Mouse (Mus musculus) midbrain, embryonic 12.5 days (tissue): ENCODE data around the gene Lamb2. TPM values are rescaled to one million over a fixed set of nuclear protein-coding genes. Genes with fewer than 3 reads are reported as not detected.

ENCODE experiments used
- ATAC-seq: fragments of 200-750 bp; cut with Nextera tagmentation; 2 replicates; pipeline ENCODE4 v1.8.0; 2017; ENCODE audit warnings: low read depth, moderate TSS enrichment, moderate library complexity; ENCODE audit not compliant: low FRiP score
- H3K27ac ChIP-seq: fragments of 300-500 bp; sonication (generic); replicated peaks from 2 replicates; pipeline ENCODE4 v1.5.1; 2016; ENCODE audit warnings: mild to moderate bottlenecking
- H3K27me3 ChIP-seq: fragments of 300-500 bp; sonication (generic); 2 replicates; pipeline ENCODE4 v1.6.1; 2016; ENCODE audit warnings: mild to moderate bottlenecking
- H3K36me3 ChIP-seq: fragments of 300-500 bp; sonication (generic); 2 replicates; pipeline ENCODE4 v1.6.1; 2016
- H3K4me1 ChIP-seq: fragments of 300-500 bp; sonication (generic); 2 replicates; pipeline ENCODE4 v1.6.1; 2016
- H3K4me2 ChIP-seq: fragments of 300-500 bp; sonication (generic); replicated peaks from 2 replicates; pipeline ENCODE4 v1.6.1; 2016; ENCODE audit warnings: mild to moderate bottlenecking, moderate library complexity
- H3K4me3 ChIP-seq: fragments of 300-500 bp; sonication (generic); 2 replicates; pipeline ENCODE4 v1.5.1; 2016; ENCODE audit warnings: mild to moderate bottlenecking
- H3K9ac ChIP-seq: fragments of 300-500 bp; sonication (generic); replicated peaks from 2 replicates; pipeline ENCODE4 v1.6.1; 2016; ENCODE audit warnings: mild to moderate bottlenecking, moderate library complexity
- H3K9me3 ChIP-seq: fragments of 300-500 bp; sonication (generic); 2 replicates; pipeline ENCODE4 v1.6.1; 2016; ENCODE audit warnings: mild to moderate bottlenecking
- WGBS: fragments of 180-500 bp; shearing (Covaris S2); methylation state at CpG from one replicate; pipeline ENCODE4 v1.1.7; 2016; 5-methylcytosine and 5-hydroxymethylcytosine counted together
- polyA plus RNA-seq: library from polyadenylated mRNA; unstranded; fragments of >200 nt; fragmentation: Nextera tagmentation; extraction: Ambion mirVana; gene quantifications from 2 replicates; pipeline ENCODE4 v1.2.1, GENCODE M21; 2016

Gene Lamb2
- 42.2 and 44.0 TPM in 2 replicates for polyA plus RNA-seq

GRCm38 (mm10) chr9:108479721-108480351 lies at the start of gene Lamb2:
Gene Lamb2 (plus strand): TSS chr9:108479736.
- WGBS, result 7% methylated on average over 10 of the region's 10 CpGs
- ATAC-seq, result peak; percentile 73
- Histone ChIP-seq H3K4me3 (peak within 1 kb of the TSS; percentile 48), H3K9me3 (no peaks in the 10 kb centered on the region), H3K9ac (peak within 1 kb of the TSS; percentile 62), H3K4me2 (peak within 1 kb of the TSS; percentile 68), H3K27me3 (no peaks in the 10 kb centered on the region), H3K36me3 (peaks cover 18% of the 10 kb centered on the region), H3K27ac (peak within 1 kb of the TSS; percentile 75), H3K4me1 (peaks cover 24% of the 10 kb centered on the region)

GRCm38 (mm10) chr9:108431431-108432067 lies 48.0 kb upstream of the Lamb2 start:
- Histone ChIP-seq H3K9ac (no peak overlapping the region; the same call in 1 of the 2 replicates), H3K9me3 (no peaks in the 10 kb centered on the region), H3K27me3 (no peaks in the 10 kb centered on the region), H3K27ac (no peak overlapping the region), H3K4me2 (peak overlapping the region; percentile 49), H3K4me1 (peaks cover 6% of the 10 kb centered on the region; the same call in 1 of the 2 replicates), H3K36me3 (no peaks in the 10 kb centered on the region), H3K4me3 (peak overlapping the region; percentile 27)
- ATAC-seq, result no peak
- whole genome bisulfite sequencing, result 54% methylated on average over 32 of the region's 32 CpGs

- no peak within 1 kb of the TSS for H3K9ac ChIP-seq
- 32% methylated on average over 3 of the region's 3 CpGs for WGBS
- no peak within 1 kb of the TSS for H3K27ac ChIP-seq
Measured at GRCm38 (mm10) chr9:108436182-108436581, 43.4 kb upstream of the Lamb2 start, which contains the start of gene BC048562. Gene BC048562 (plus strand): TSS chr9:108436482.

GRCm38 (mm10) chr9:108439176-108439575 lies 40.4 kb upstream of the Lamb2 start:
- H3K27ac ChIP-seq, result no peak overlapping the region
- no peak overlapping the region for H3K4me2 ChIP-seq
- no peak for ATAC-seq
- H3K9me3 ChIP-seq, result no peaks in the 10 kb centered on the region
- H3K36me3 ChIP-seq, result no peaks in the 10 kb centered on the region
- no peaks in the 10 kb centered on the region for H3K4me1 ChIP-seq
- H3K27me3 ChIP-seq, result no peaks in the 10 kb centered on the region
- no peak overlapping the region for H3K9ac ChIP-seq
- H3K4me3 ChIP-seq, result no peak overlapping the region
- WGBS, result 80% methylated on average over 6 of the region's 6 CpGs

More at GRCm38 (mm10) chr9:108436182-108436581, 43.4 kb upstream of the Lamb2 start, which contains the start of gene BC048562:
- H3K4me3 ChIP-seq, result no peak within 1 kb of the TSS
- H3K9me3 ChIP-seq, result no peaks in the 10 kb centered on the region
- H3K4me2 ChIP-seq, result no peak within 1 kb of the TSS
- peaks cover 6% of the 10 kb centered on the region; the same call in 1 of the 2 replicates for H3K4me1 ChIP-seq
- no peaks in the 10 kb centered on the region for H3K27me3 ChIP-seq
- ATAC-seq, result no peak
- H3K36me3 ChIP-seq, result no peaks in the 10 kb centered on the region

- 79% methylated on average over 5 of the region's 5 CpGs for WGBS
- Histone ChIP-seq H3K9me3 (no peaks in the 10 kb centered on the region), H3K9ac (no peak overlapping the region), H3K27me3 (no peaks in the 10 kb centered on the region), H3K4me1 (no peaks in the 10 kb centered on the region), H3K27ac (no peak overlapping the region), H3K36me3 (no peaks in the 10 kb centered on the region), H3K4me3 (no peak overlapping the region), H3K4me2 (no peak overlapping the region)
- ATAC-seq, result no peak
Measured at GRCm38 (mm10) chr9:108440485-108440884, 39.1 kb upstream of the Lamb2 start.

- Histone ChIP-seq H3K27ac (no peak overlapping the region), H3K4me1 (no peaks in the 10 kb centered on the region), H3K27me3 (no peaks in the 10 kb centered on the region), H3K9ac (no peak overlapping the region), H3K36me3 (no peaks in the 10 kb centered on the region), H3K4me3 (no peak overlapping the region), H3K4me2 (no peak overlapping the region), H3K9me3 (no peaks in the 10 kb centered on the region)
- ATAC-seq, result no peak
- WGBS, result 92% methylated on average over 11 of the region's 11 CpGs
Measured at GRCm38 (mm10) chr9:108441236-108441919, 38.2 kb upstream of the Lamb2 start.

GRCm38 (mm10) chr9:108445125-108445524 lies 34.4 kb upstream of the Lamb2 start:
- WGBS, result 83% methylated on average over 9 of the region's 9 CpGs
- Histone ChIP-seq H3K4me2 (no peak overlapping the region), H3K9me3 (no peaks in the 10 kb centered on the region), H3K4me1 (peaks cover 17% of the 10 kb centered on the region), H3K9ac (no peak overlapping the region), H3K36me3 (peaks cover 17% of the 10 kb centered on the region), H3K27ac (no peak overlapping the region), H3K27me3 (no peaks in the 10 kb centered on the region), H3K4me3 (no peak overlapping the region)
- ATAC-seq, result no peak

- Histone ChIP-seq H3K9ac (peak overlapping the region; percentile 42), H3K4me3 (peak overlapping the region; percentile 61), H3K4me2 (peak overlapping the region; percentile 91), H3K4me1 (peaks cover 49% of the 10 kb centered on the region), H3K27me3 (no peaks in the 10 kb centered on the region), H3K27ac (peak overlapping the region; percentile 95), H3K36me3 (peaks cover 17% of the 10 kb centered on the region), H3K9me3 (no peaks in the 10 kb centered on the region)
- WGBS, result 15% methylated on average over 4 of the region's 4 CpGs
- ATAC-seq, result peak; percentile 71
Measured at GRCm38 (mm10) chr9:108449860-108450259, 29.7 kb upstream of the Lamb2 start.

- peak overlapping the region; percentile 91 for H3K4me2 ChIP-seq
- 53% methylated on average over 21 of the region's 21 CpGs for WGBS
- peak overlapping the region; percentile 61 for H3K4me3 ChIP-seq
- peak overlapping the region; percentile 26 for H3K9ac ChIP-seq
- H3K4me1 ChIP-seq, result peaks cover 49% of the 10 kb centered on the region
- no peaks in the 10 kb centered on the region for H3K27me3 ChIP-seq
- ATAC-seq, result peak; percentile 72
- no peaks in the 10 kb centered on the region for H3K9me3 ChIP-seq
- peaks cover 17% of the 10 kb centered on the region for H3K36me3 ChIP-seq
- peak overlapping the region; percentile 95 for H3K27ac ChIP-seq
Measured at GRCm38 (mm10) chr9:108450292-108451169, 29.0 kb upstream of the Lamb2 start.

GRCm38 (mm10) chr9:108451170-108451493 lies 28.4 kb upstream of the Lamb2 start:
- H3K27ac ChIP-seq, result peak overlapping the region; percentile 95

GRCm38 (mm10) chr9:108451519-108452160 lies 27.9 kb upstream of the Lamb2 start:
- ATAC-seq, result no peak
- Histone ChIP-seq H3K9ac (peak overlapping the region; percentile 79), H3K4me2 (peak overlapping the region; percentile 91), H3K9me3 (no peaks in the 10 kb centered on the region), H3K27ac (peak overlapping the region; percentile 95), H3K27me3 (no peaks in the 10 kb centered on the region), H3K4me3 (peak overlapping the region; percentile 61), H3K36me3 (peaks cover 17% of the 10 kb centered on the region), H3K4me1 (peaks cover 49% of the 10 kb centered on the region)
- WGBS, result 44% methylated on average over 6 of the region's 6 CpGs

More at GRCm38 (mm10) chr9:108451170-108451493, 28.4 kb upstream of the Lamb2 start:
- Histone ChIP-seq H3K36me3 (peaks cover 17% of the 10 kb centered on the region), H3K9ac (peak overlapping the region; percentile 26), H3K4me1 (peaks cover 49% of the 10 kb centered on the region), H3K9me3 (no peaks in the 10 kb centered on the region), H3K4me3 (peak overlapping the region; percentile 61), H3K27me3 (no peaks in the 10 kb centered on the region), H3K4me2 (peak overlapping the region; percentile 91)
- ATAC-seq, result no peak
- 81% methylated on average over 6 of the region's 6 CpGs for WGBS
